Mouse (Mus musculus) midbrain, embryonic 12.5 days (tissue): ENCODE measurements around the gene Gm10972. TPM values are rescaled to one million over a fixed set of nuclear protein-coding genes. Genes with fewer than 3 reads are reported as not detected.
"Not testable (repeated sequence)": the region's sequence is repeated elsewhere in the genome, so short reads cannot be mapped to it uniquely, and the experiment has no call there.

Experiments
- ATAC-seq: fragments of 200-750 bp; cut with Nextera tagmentation; 2 replicates; pipeline ENCODE4 v1.8.0; 2017; ENCODE audit warnings: low read depth, moderate TSS enrichment, moderate library complexity; ENCODE audit not compliant: low FRiP score
- H3K27ac ChIP-seq: fragments of 300-500 bp; sonication (generic); replicated peaks from 2 replicates; pipeline ENCODE4 v1.5.1; 2016; ENCODE audit warnings: mild to moderate bottlenecking
- H3K27me3 ChIP-seq: fragments of 300-500 bp; sonication (generic); 2 replicates; pipeline ENCODE4 v1.6.1; 2016; ENCODE audit warnings: mild to moderate bottlenecking
- H3K36me3 ChIP-seq: fragments of 300-500 bp; sonication (generic); 2 replicates; pipeline ENCODE4 v1.6.1; 2016
- H3K4me1 ChIP-seq: fragments of 300-500 bp; sonication (generic); 2 replicates; pipeline ENCODE4 v1.6.1; 2016
- H3K4me2 ChIP-seq: fragments of 300-500 bp; sonication (generic); replicated peaks from 2 replicates; pipeline ENCODE4 v1.6.1; 2016; ENCODE audit warnings: mild to moderate bottlenecking, moderate library complexity
- H3K4me3 ChIP-seq: fragments of 300-500 bp; sonication (generic); 2 replicates; pipeline ENCODE4 v1.5.1; 2016; ENCODE audit warnings: mild to moderate bottlenecking
- H3K9ac ChIP-seq: fragments of 300-500 bp; sonication (generic); replicated peaks from 2 replicates; pipeline ENCODE4 v1.6.1; 2016; ENCODE audit warnings: mild to moderate bottlenecking, moderate library complexity
- H3K9me3 ChIP-seq: fragments of 300-500 bp; sonication (generic); 2 replicates; pipeline ENCODE4 v1.6.1; 2016; ENCODE audit warnings: mild to moderate bottlenecking
- WGBS: fragments of 180-500 bp; shearing (Covaris S2); methylation state at CpG from one replicate; pipeline ENCODE4 v1.1.7; 2016; 5-methylcytosine and 5-hydroxymethylcytosine counted together
- polyA plus RNA-seq: library from polyadenylated mRNA; unstranded; fragments of >200 nt; fragmentation: Nextera tagmentation; extraction: Ambion mirVana; gene quantifications from 2 replicates; pipeline ENCODE4 v1.2.1, GENCODE M21; 2016

The Gm10972 gene
- not detected in 2 replicates for polyA plus RNA-seq

GRCm38 (mm10) chr3:94642495-94643162 lies at the start of gene Gm10972:
TSS of gene Gm10972 (plus strand) at chr3:94643112.
- WGBS: 83% methylated on average over 2 of the region's 2 CpGs
- not testable (repeated sequence) for ATAC-seq

GRCm38 (mm10) chr3:94595871-94596287 lies 47.0 kb upstream of the Gm10972 start:
- no peaks in the 10 kb centered on the region for H3K4me1 ChIP-seq
- no peak overlapping the region for H3K27ac ChIP-seq
- no peaks in the 10 kb centered on the region for H3K27me3 ChIP-seq
- H3K9me3 ChIP-seq: no peaks in the 10 kb centered on the region
- no peak overlapping the region for H3K4me3 ChIP-seq
- no peak for ATAC-seq
- no peak overlapping the region for H3K4me2 ChIP-seq
- no peaks in the 10 kb centered on the region for H3K36me3 ChIP-seq
- WGBS: 91% methylated on average over 6 of the region's 6 CpGs
- H3K9ac ChIP-seq: no peak overlapping the region

More at GRCm38 (mm10) chr3:94642495-94643162, at the start of gene Gm10972:
- not testable (repeated sequence) for H3K4me1 ChIP-seq, H3K4me2 ChIP-seq, H3K36me3 ChIP-seq, H3K9me3 ChIP-seq, H3K27ac ChIP-seq, H3K4me3 ChIP-seq, H3K9ac ChIP-seq, H3K27me3 ChIP-seq

GRCm38 (mm10) chr3:94597224-94597779 lies 45.6 kb upstream of the Gm10972 start:
- Histone ChIP-seq H3K4me1 (no peaks in the 10 kb centered on the region), H3K4me2 (no peak overlapping the region), H3K9ac (no peak overlapping the region), H3K27ac (no peak overlapping the region), H3K9me3 (no peaks in the 10 kb centered on the region), H3K36me3 (no peaks in the 10 kb centered on the region), H3K4me3 (no peak overlapping the region), H3K27me3 (no peaks in the 10 kb centered on the region)
- WGBS: 93% methylated on average over 3 of the region's 3 CpGs
- ATAC-seq: no peak

GRCm38 (mm10) chr3:94601959-94602358 lies 41.0 kb upstream of the Gm10972 start:
- Histone ChIP-seq H3K4me3 (no peak overlapping the region), H3K4me2 (no peak overlapping the region), H3K36me3 (no peaks in the 10 kb centered on the region), H3K9ac (no peak overlapping the region), H3K4me1 (no peaks in the 10 kb centered on the region), H3K27me3 (no peaks in the 10 kb centered on the region), H3K9me3 (no peaks in the 10 kb centered on the region), H3K27ac (no peak overlapping the region)
- no peak for ATAC-seq
- 5% methylated on average over 4 of the region's 4 CpGs for WGBS

- no peaks in the 10 kb centered on the region for H3K9me3 ChIP-seq
- no peak overlapping the region for H3K27ac ChIP-seq
- H3K4me3 ChIP-seq: no peak overlapping the region
- no peak overlapping the region for H3K9ac ChIP-seq
- H3K4me1 ChIP-seq: no peaks in the 10 kb centered on the region
- no peak for ATAC-seq
- H3K4me2 ChIP-seq: no peak overlapping the region
- WGBS: 89% methylated on average over 3 of the region's 3 CpGs
- no peaks in the 10 kb centered on the region for H3K27me3 ChIP-seq
- no peaks in the 10 kb centered on the region for H3K36me3 ChIP-seq
Observed at GRCm38 (mm10) chr3:94609621-94610020, 33.3 kb upstream of the Gm10972 start.

GRCm38 (mm10) chr3:94610581-94610980 lies 32.3 kb upstream of the Gm10972 start:
- ATAC-seq: no peak
- H3K4me3 ChIP-seq: no peak overlapping the region
- no peak overlapping the region for H3K27ac ChIP-seq
- H3K4me1 ChIP-seq: no peaks in the 10 kb centered on the region
- no peak overlapping the region for H3K4me2 ChIP-seq
- H3K36me3 ChIP-seq: no peaks in the 10 kb centered on the region
- H3K9me3 ChIP-seq: no peaks in the 10 kb centered on the region
- WGBS: 84% methylated on average over 2 of the region's 2 CpGs
- no peaks in the 10 kb centered on the region for H3K27me3 ChIP-seq
- no peak overlapping the region for H3K9ac ChIP-seq

- H3K9ac ChIP-seq: no peak overlapping the region
- H3K4me1 ChIP-seq: no peaks in the 10 kb centered on the region
- H3K27ac ChIP-seq: no peak overlapping the region
- ATAC-seq: no peak
- H3K4me2 ChIP-seq: no peak overlapping the region
- no peak overlapping the region for H3K4me3 ChIP-seq
- H3K27me3 ChIP-seq: no peaks in the 10 kb centered on the region
- WGBS: 74% methylated on average over 4 of the region's 4 CpGs
- no peaks in the 10 kb centered on the region for H3K9me3 ChIP-seq
- no peaks in the 10 kb centered on the region for H3K36me3 ChIP-seq
Observed at GRCm38 (mm10) chr3:94611343-94611742, 31.6 kb upstream of the Gm10972 start.

- no peaks in the 10 kb centered on the region for H3K9me3 ChIP-seq
- 80% methylated on average over 5 of the region's 5 CpGs for WGBS
- H3K4me1 ChIP-seq: no peaks in the 10 kb centered on the region
- H3K9ac ChIP-seq: no peak overlapping the region
- H3K27ac ChIP-seq: no peak overlapping the region
- ATAC-seq: no peak
- H3K4me3 ChIP-seq: no peak overlapping the region
- H3K27me3 ChIP-seq: no peaks in the 10 kb centered on the region
- no peaks in the 10 kb centered on the region for H3K36me3 ChIP-seq
- H3K4me2 ChIP-seq: no peak overlapping the region
Observed at GRCm38 (mm10) chr3:94611834-94612233, 31.1 kb upstream of the Gm10972 start.

- no peak overlapping the region for H3K4me3 ChIP-seq
- H3K9ac ChIP-seq: no peak overlapping the region
- WGBS: 69% methylated on average over 1 of the region's 1 CpGs
- no peak for ATAC-seq
- H3K27ac ChIP-seq: no peak overlapping the region
- no peaks in the 10 kb centered on the region for H3K9me3 ChIP-seq
- no peak overlapping the region for H3K4me2 ChIP-seq
- H3K27me3 ChIP-seq: no peaks in the 10 kb centered on the region
- no peaks in the 10 kb centered on the region for H3K4me1 ChIP-seq
- no peaks in the 10 kb centered on the region for H3K36me3 ChIP-seq
Observed at GRCm38 (mm10) chr3:94612274-94612673, 30.6 kb upstream of the Gm10972 start.

GRCm38 (mm10) chr3:94613258-94613878 lies 29.5 kb upstream of the Gm10972 start:
- Histone ChIP-seq H3K27ac (no peak overlapping the region), H3K4me1 (no peaks in the 10 kb centered on the region), H3K4me2 (no peak overlapping the region), H3K9me3 (no peaks in the 10 kb centered on the region), H3K9ac (no peak overlapping the region), H3K36me3 (no peaks in the 10 kb centered on the region), H3K4me3 (no peak overlapping the region), H3K27me3 (no peaks in the 10 kb centered on the region)
- WGBS: 52% methylated on average over 7 of the region's 7 CpGs
- ATAC-seq: no peak

GRCm38 (mm10) chr3:94616717-94617116 lies 26.2 kb upstream of the Gm10972 start:
- no peak overlapping the region for H3K4me2 ChIP-seq
- ATAC-seq: no peak

GRCm38 (mm10) chr3:94621740-94622507 lies 21.0 kb upstream of the Gm10972 start:
- H3K36me3 ChIP-seq: no peaks in the 10 kb centered on the region
- H3K4me1 ChIP-seq: no peaks in the 10 kb centered on the region
- H3K27ac ChIP-seq: no peak overlapping the region
- H3K9ac ChIP-seq: no peak overlapping the region
- no peaks in the 10 kb centered on the region for H3K27me3 ChIP-seq
- H3K4me3 ChIP-seq: no peak overlapping the region
- no peak overlapping the region for H3K4me2 ChIP-seq
- no peaks in the 10 kb centered on the region for H3K9me3 ChIP-seq
- WGBS: 82% methylated on average over 11 of the region's 11 CpGs
- ATAC-seq: no peak

More at GRCm38 (mm10) chr3:94616717-94617116, 26.2 kb upstream of the Gm10972 start:
- WGBS: 77% methylated on average over 4 of the region's 4 CpGs
- Histone ChIP-seq H3K4me1 (no peaks in the 10 kb centered on the region), H3K27me3 (no peaks in the 10 kb centered on the region), H3K4me3 (no peak overlapping the region), H3K9ac (no peak overlapping the region), H3K36me3 (no peaks in the 10 kb centered on the region), H3K9me3 (no peaks in the 10 kb centered on the region), H3K27ac (no peak overlapping the region)
